Mouse (Mus musculus) CH12.LX (cell line): ENCODE measurements at regions not wholly inside any gene's neighbourhood (a gene's known extent, or its start where the extent isn't known, plus 50 kb on each side); places are given as distances from the start of the nearest gene placed in this dataset.

Experiments
- CTCF ChIP-seq, 2 experiments: IDR thresholded peaks in 1 of 2; conservative IDR thresholded peaks in 1 of 2; 2 replicates each; pipeline ENCODE4 v1.5.1; 2011 to 2012; ENCODE audit warnings: low read depth in 2 of 2, low read length in 2 of 2, improper control_type of control experiment in 1 of 2, inconsistent platforms in 1 of 2, mild to moderate bottlenecking in 1 of 2, moderate library complexity in 1 of 2
- NRF1 ChIP-seq: IDR thresholded peaks from 2 replicates; pipeline ENCODE4 v1.6.1; 2014; ENCODE audit warnings: low read depth, mild to moderate bottlenecking, inconsistent platforms, low read length, improper control_type of control experiment, moderate library complexity
- POLR2A ChIP-seq: IDR thresholded peaks from 2 replicates; pipeline ENCODE4 v1.6.1; 2011; ENCODE audit warnings: low read depth, mild to moderate bottlenecking, improper control_type of control experiment, low read length

GRCm38 (mm10) chr7:124803101-124803500, 641.4 kb upstream of the Kdm8 start:
- TF ChIP-seq CTCF (conservative IDR thresholded peaks at IDR 0.05 in 1 of 2, IDR thresholded peaks at IDR 0.05 in 1 of 2; ENCODE audit: low read depth in 2 of 2, low read length in 2 of 2) (no peak), NRF1 (no peak), POLR2A (no peak)
